Mouse (Mus musculus): ENCODE results near the gene Gm20661. TPM values are rescaled to one million over a fixed set of nuclear protein-coding genes. Genes with fewer than 3 reads are reported as not detected.

The Gm20661 gene
- total and polyA plus RNA-seq, 3 experiments, result 0.35 to 0.85 TPM; not detected in 1

- Histone ChIP-seq H3K4me3 (ENCODE audit: control insufficient read depth in 1 of 2, insufficient read depth in 1 of 2, low read depth in 2 of 2, low read length in 2 of 2) (no peak overlapping the region), H3K27ac (ENCODE audit: control insufficient read depth, low read depth, low read length) (no peak overlapping the region), H3K9ac (ENCODE audit: control insufficient read depth, low read depth, low read length, poor library complexity, severe bottlenecking) (no peak overlapping the region), H3K36me3 (ENCODE audit: control insufficient read depth in 1 of 2, insufficient read depth in 2 of 2, low read length in 2 of 2) (peaks cover 0 to 34% of the 10 kb centered on the region in 2 experiments; a peak in 2 of 4 replicates), H3K27me3 (ENCODE audit: control insufficient read depth in 1 of 2, insufficient read depth in 2 of 2, low read length in 2 of 2) (no peaks in the 10 kb centered on the region), H3K4me1 (ENCODE audit: control insufficient read depth in 1 of 2, insufficient read depth in 2 of 2, low read length in 2 of 2) (no peaks in the 10 kb centered on the region), H3K79me2 (ENCODE audit: control insufficient read depth, insufficient read depth, low read length, poor library complexity) (no peaks in the 10 kb centered on the region; the same call in 1 of the 2 replicates), H3K9me3 (replicated peaks; ENCODE audit: insufficient read depth, low read length) (no peaks in the 10 kb centered on the region)
- TF ChIP-seq POLR2A (IDR thresholded peaks at IDR 0.05; ENCODE audit: control insufficient read depth in 1 of 2, insufficient read depth in 1 of 2, low read depth in 1 of 2, low read length in 2 of 2, poor library complexity in 1 of 2), result no peak
- peak in 2 of 3 experiments; percentile 16 to 29; a peak in 2 of 6 replicates for TF ChIP-seq CTCF (IDR thresholded peaks at IDR 0.05 in 2 of 3, conservative IDR thresholded peaks at IDR 0.05 in 1 of 3; ENCODE audit: control insufficient read depth in 1 of 3, insufficient read depth in 1 of 3, low read depth in 2 of 3, low read length in 3 of 3, poor library complexity in 1 of 3, severe bottlenecking in 1 of 3)
- TF ChIP-seq SMC3 (IDR thresholded peaks at IDR 0.05; ENCODE audit: low read depth, low read length), result peak; percentile 35
- DNase-seq (ENCODE audit: low read depth, low spot score), result no peak
Observed at GRCm38 (mm10) chr9:108027867-108028266, 45.0 kb downstream of the Gm20661 start.

- no peak for DNase-seq (ENCODE audit: low read depth, low spot score)
- Histone ChIP-seq H3K4me3 (ENCODE audit: control insufficient read depth in 1 of 2, insufficient read depth in 1 of 2, low read depth in 2 of 2, low read length in 2 of 2) (no peak overlapping the region), H3K79me2 (ENCODE audit: control insufficient read depth, insufficient read depth, low read length, poor library complexity) (no peaks in the 10 kb centered on the region; the same call in 1 of the 2 replicates), H3K36me3 (ENCODE audit: control insufficient read depth in 1 of 2, insufficient read depth in 2 of 2, low read length in 2 of 2) (peaks cover 22 to 26% of the 10 kb centered on the region in 2 experiments), H3K9me3 (replicated peaks; ENCODE audit: insufficient read depth, low read length) (no peaks in the 10 kb centered on the region), H3K9ac (ENCODE audit: control insufficient read depth, low read depth, low read length, poor library complexity, severe bottlenecking) (no peak overlapping the region), H3K4me1 (ENCODE audit: control insufficient read depth in 1 of 2, insufficient read depth in 2 of 2, low read length in 2 of 2) (peaks cover 5 to 21% of the 10 kb centered on the region in 2 experiments), H3K27me3 (ENCODE audit: control insufficient read depth in 1 of 2, insufficient read depth in 2 of 2, low read length in 2 of 2) (no peaks in the 10 kb centered on the region), H3K27ac (ENCODE audit: control insufficient read depth, low read depth, low read length) (no peak overlapping the region)
- TF ChIP-seq ELF1 (IDR thresholded peaks at IDR 0.05; ENCODE audit: low read depth, low read length) (no peak), GATA1 (IDR thresholded peaks at IDR 0.05; ENCODE audit: low read depth, low read length) (no peak), ETS1 (IDR thresholded peaks at IDR 0.05; ENCODE audit: low read depth, low read length) (no peak), ZC3H11A (IDR thresholded peaks at IDR 0.05; ENCODE audit: low read depth, low read length) (no peak), MAFK (IDR thresholded peaks at IDR 0.05; ENCODE audit: borderline replicate concordance, low read depth, low read length) (no peak), RAD21 (IDR thresholded peaks at IDR 0.05; ENCODE audit: low read depth, low read length) (no peak), MAX (IDR thresholded peaks at IDR 0.05; ENCODE audit: low read length) (no peak), POLR2AphosphoS5 (IDR thresholded peaks at IDR 0.05; ENCODE audit: borderline replicate concordance, low read depth, low read length) (no peak), NRF1 (IDR thresholded peaks at IDR 0.05; ENCODE audit: insufficient read depth, low read depth, low read length, poor library complexity, severe bottlenecking) (no peak), EP300 (IDR thresholded peaks at IDR 0.05; ENCODE audit: low read depth in 1 of 2, low read length in 2 of 2) (no peak), TAL1 (IDR thresholded peaks at IDR 0.05; ENCODE audit: low read length) (no peak), RCOR1 (IDR thresholded peaks at IDR 0.05; ENCODE audit: low read depth, low read length) (no peak), TBP (IDR thresholded peaks at IDR 0.05; ENCODE audit: low read depth, low read length) (no peak), SIN3A (IDR thresholded peaks at IDR 0.05; ENCODE audit: low read length) (no peak), POLR2AphosphoS2 (IDR thresholded peaks at IDR 0.05; ENCODE audit: low read length) (no peak), MAZ (IDR thresholded peaks at IDR 0.05; ENCODE audit: low read depth, low read length) (no peak), UBTF (IDR thresholded peaks at IDR 0.05; ENCODE audit: borderline replicate concordance, insufficient read depth, low read depth, low read length) (no peak), POLR2A (IDR thresholded peaks at IDR 0.05; ENCODE audit: control insufficient read depth in 1 of 2, insufficient read depth in 1 of 2, low read depth in 1 of 2, low read length in 2 of 2, poor library complexity in 1 of 2) (no peak), MYC (IDR thresholded peaks at IDR 0.05; ENCODE audit: low read depth, low read length) (no peak), USF1 (IDR thresholded peaks at IDR 0.05; ENCODE audit: low read depth, low read length) (no peak)
Observed at GRCm38 (mm10) chr9:108032126-108032525, 49.3 kb downstream of the Gm20661 start.

Measured in MEL (cell line).